ENCODE assay signal across 8 mouse cellular contexts in genomic region chr6:31218139-31218750, GRCm38 (mm10).
A peak's percentile ranks its signal among the peaks of the same experiment; 100 is the strongest.
DNase-seq lines count a peak whose midpoint lies in the region; ATAC-seq and TF ChIP-seq lines count a peak whose summit lies in the region.

No protein-coding gene starts in this region.

- intact Hi-C loops in left cerebral cortex, postnatal 36 days (cut with DNase I) = loop anchor here (2.0 to 5.0 kb wide), 2 partner anchors 67 to 99 kb away; no protein-coding TSS in a partner anchor

- TF ChIP-seq POLR2A in testis, adult 2 months (IDR thresholded peaks at IDR 0.05; ENCODE audit: control insufficient read depth, low read depth, low read length) = peak; percentile 46
- TF ChIP-seq POLR2A in spleen, adult 2 months (IDR thresholded peaks at IDR 0.05; ENCODE audit: low read depth, low read length) = peak; percentile 54

- H3K27ac ChIP-seq in testis, adult 2 months (ENCODE audit: control insufficient read depth, insufficient read depth, low read depth, low read length) = peak overlapping the region; percentile 87
- H3K27ac ChIP-seq in intestine, embryonic 16.5 days (ENCODE audit: low read length) = no peak overlapping the region
- H3K27ac ChIP-seq in midbrain, embryonic 10.5 days (replicated peaks) = no peak overlapping the region; the same call in 1 of the 2 replicates
- H3K27ac ChIP-seq in spleen, adult 2 months (ENCODE audit: insufficient read depth, low read length) = peak overlapping the region; percentile 97

- no peaks in the 10 kb centered on the region; the same call in none of the 2 replicates for H3K27me3 ChIP-seq in testis, adult 2 months (ENCODE audit: control insufficient read depth, insufficient read depth, low read length)
- peaks cover 44% of the 10 kb centered on the region for H3K27me3 ChIP-seq in intestine, embryonic 16.5 days (replicated peaks; ENCODE audit: control insufficient read depth, insufficient read depth, low read length)
- H3K27me3 ChIP-seq in midbrain, embryonic 10.5 days (ENCODE audit: low read depth, poor library complexity, severe bottlenecking) = peaks cover 94% of the 10 kb centered on the region
- H3K27me3 ChIP-seq in spleen, adult 2 months (ENCODE audit: control insufficient read depth, insufficient read depth, low read length) = 0 out of 2 replicates have a peak, but pooled peaks cover 2% of the 10 kb centered on the region

- DNase-seq in testis, postnatal 10 days (ENCODE audit: low spot score) = no peak
- peak; percentile 77 for DNase-seq in embryo, embryonic 10.5 days (ENCODE audit: low spot score)
- DNase-seq in left cerebral cortex, postnatal 36 days (ENCODE audit: low spot score in 2 of 2) = peak; percentile 80 to 83
- DNase-seq in midbrain, embryonic 10.5 days (ENCODE audit: low spot score) = peak; percentile 60
- DNase-seq in spleen, adult 2 months (ENCODE audit: low read depth in 1 of 2, low spot score in 2 of 2) = peak; percentile 71 to 86

- H3K9ac ChIP-seq in intestine, embryonic 16.5 days (ENCODE audit: low read depth, low read length) = peak overlapping the region; percentile 50; the same call in 1 of the 2 replicates

- WGBS in intestine, embryonic 16.5 days = 1% methylated on average over 40 of the region's 40 CpGs
- under 1% methylated on average over 40 of the region's 40 CpGs for WGBS in midbrain, embryonic 10.5 days
- WGBS in spleen, adult 2 months = under 1% methylated on average over 40 of the region's 40 CpGs

- peak overlapping the region; percentile 90 for H3K4me3 ChIP-seq in testis, adult 2 months (ENCODE audit: control insufficient read depth, low read depth, low read length)
- peak overlapping the region; percentile 78 for H3K4me3 ChIP-seq in intestine, embryonic 16.5 days (ENCODE audit: low read length)
- peak overlapping the region; percentile 82 for H3K4me3 ChIP-seq in midbrain, embryonic 10.5 days
- peak overlapping the region; percentile 79 for H3K4me3 ChIP-seq in spleen, adult 2 months (ENCODE audit: extremely low read depth, insufficient read depth, insufficient read length)

- no peaks in the 10 kb centered on the region; the same call in 1 of the 2 replicates for H3K36me3 ChIP-seq in testis, adult 2 months (ENCODE audit: control insufficient read depth, insufficient read depth, low read length)
- H3K36me3 ChIP-seq in intestine, embryonic 16.5 days (ENCODE audit: control insufficient read depth, insufficient read depth, low read length) = no peaks in the 10 kb centered on the region
- H3K36me3 ChIP-seq in midbrain, embryonic 10.5 days = no peaks in the 10 kb centered on the region
- no peaks in the 10 kb centered on the region for H3K36me3 ChIP-seq in spleen, adult 2 months (ENCODE audit: control insufficient read depth, insufficient read depth, low read length)

- no peaks in the 10 kb centered on the region for H3K9me3 ChIP-seq in intestine, embryonic 16.5 days (ENCODE audit: control insufficient read depth, low read length)
- H3K9me3 ChIP-seq in midbrain, embryonic 10.5 days (replicated peaks) = no peaks in the 10 kb centered on the region

- ATAC-seq in granulocyte monocyte progenitor cell, adult 5-6 weeks (replicated peaks; ENCODE audit: poor library complexity, severe bottlenecking) = peak; percentile 17; the same call in 1 of the 2 replicates
- ATAC-seq in intestine, embryonic 16.5 days = 0 out of 2 replicates have a peak, but pooled peaks have one; percentile 14

- peak overlapping the region; percentile 100 for H3K4me2 ChIP-seq in intestine, embryonic 16.5 days (ENCODE audit: low read depth, low read length)

- H3K4me1 ChIP-seq in testis, adult 2 months (ENCODE audit: control insufficient read depth, insufficient read depth, low read length) = peaks cover 20% of the 10 kb centered on the region
- peaks cover 13% of the 10 kb centered on the region for H3K4me1 ChIP-seq in intestine, embryonic 16.5 days (ENCODE audit: control insufficient read depth, insufficient read depth, low read length)
- peaks cover 57% of the 10 kb centered on the region for H3K4me1 ChIP-seq in midbrain, embryonic 10.5 days
- H3K4me1 ChIP-seq in spleen, adult 2 months (ENCODE audit: control insufficient read depth, insufficient read depth, insufficient read length) = peaks cover 15% of the 10 kb centered on the region

- no peak for TF ChIP-seq CTCF in testis, adult 2 months (IDR thresholded peaks at IDR 0.05; ENCODE audit: control insufficient read depth, insufficient read depth, insufficient replicate concordance, low read depth, low read length)
- TF ChIP-seq CTCF in spleen, adult 2 months (IDR thresholded peaks at IDR 0.05; ENCODE audit: extremely low read depth, insufficient read depth, insufficient read length, insufficient replicate concordance) = no peak

Comparison
In these comparisons a context has a peak if more than half of its experiments do, and no peak if none do; other contexts are left out.
1. H3K27ac ChIP-seq: peak in testis, adult 2 months (single experiment) and spleen, adult 2 months (single experiment); none in intestine, embryonic 16.5 days (single experiment) and midbrain, embryonic 10.5 days (single experiment).
2. Peak in every context shown above with its lines, with median percentiles within 50 percentile points of each other: H3K4me3 ChIP-seq.